Mouse (Mus musculus) mouse trophoblast stem cell (cell line): ENCODE data around the gene Zcchc7.
"Not testable (repeated sequence)": the region's sequence is repeated elsewhere in the genome, so short reads cannot be mapped to it uniquely, and the experiment has no call there.

ENCODE experiments used
- in situ Hi-C, 2 experiments: fragments of 300-500 bp; cut with MseI, MboI; formaldehyde crosslinking; loops; 2 replicates in 1 of 2; 3 replicates in 1 of 2; pipeline ENCODE4 v1.15.1; 2025

Zcchc7 gene

DNA sequence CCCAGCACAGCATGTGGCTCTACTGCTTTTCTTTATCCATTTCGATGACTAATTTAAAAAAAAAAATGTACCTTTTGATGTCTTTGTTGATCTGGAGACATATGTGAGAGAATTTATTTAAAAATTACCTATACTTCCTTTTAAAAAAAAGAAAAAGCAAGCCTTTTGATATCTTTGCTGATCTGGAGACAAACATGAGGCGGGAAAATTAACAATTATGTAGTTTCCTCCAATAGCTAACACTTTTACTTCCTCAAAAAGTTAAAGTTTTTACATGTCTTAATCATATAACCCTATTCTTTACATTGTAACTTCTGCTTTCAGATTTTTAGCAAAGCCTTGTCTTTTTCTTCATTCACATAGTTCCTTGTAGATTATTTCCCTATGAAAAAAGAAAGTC, 155.2 kb downstream of the Zcchc7 start:
- in situ Hi-C loops, result no loop called here

GRCm38 (mm10) chr4:44917312-44917848, 161.7 kb downstream of the Zcchc7 start:
- in situ Hi-C loops, result no loop called here

DNA sequence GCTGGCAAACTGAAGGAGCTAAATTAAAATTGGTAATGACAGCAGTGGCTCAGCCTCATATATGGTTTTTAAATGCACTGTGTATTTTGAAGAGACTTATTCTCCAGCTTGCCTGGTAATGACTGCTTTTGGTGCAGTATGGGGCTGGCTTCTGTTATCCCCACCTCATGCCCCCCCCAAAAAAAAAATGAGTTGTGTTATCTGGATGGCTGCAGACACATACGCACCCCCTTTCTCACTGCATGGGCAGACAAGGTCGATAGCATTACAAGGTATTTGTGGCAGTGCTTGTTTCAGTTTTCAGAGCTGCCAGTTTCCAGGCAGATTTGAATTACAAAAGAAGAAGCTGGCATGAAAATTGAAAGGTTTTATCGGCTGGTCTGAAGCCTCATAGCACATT, 162.2 kb downstream of the Zcchc7 start:
- in situ Hi-C loops, result no loop called here

- in situ Hi-C loops, result no loop called here
Observed at GRCm38 (mm10) chr4:44920831-44921230, 165.2 kb downstream of the Zcchc7 start.

GRCm38 (mm10) chr4:44922466-44923128, 166.9 kb downstream of the Zcchc7 start:
- in situ Hi-C loops, result no loop called here

DNA sequence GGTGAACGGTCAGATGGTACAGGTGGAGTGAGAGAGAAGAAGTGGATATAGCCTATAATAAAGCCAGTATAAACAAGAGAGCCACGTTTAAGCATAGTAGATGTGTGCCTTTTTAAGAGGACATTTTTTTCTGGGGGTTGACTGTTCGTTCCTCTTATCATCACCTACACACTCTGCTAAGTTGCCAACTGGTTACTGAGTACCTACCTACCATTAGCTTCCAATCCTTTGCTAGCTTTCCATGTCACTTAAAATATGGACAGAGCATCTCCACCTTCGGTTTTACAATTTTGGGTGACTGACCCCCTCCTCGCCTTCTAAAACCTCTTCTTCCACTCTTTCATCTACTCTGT, 167.4 kb downstream of the Zcchc7 start:
- in situ Hi-C loops, result no loop called here

GRCm38 (mm10) chr4:44927934-44928333, 172.3 kb downstream of the Zcchc7 start:
- in situ Hi-C loops, result no loop called here

- in situ Hi-C loops, result no loop called here
Observed at GRCm38 (mm10) chr4:44928790-44929189, 173.1 kb downstream of the Zcchc7 start.

DNA sequence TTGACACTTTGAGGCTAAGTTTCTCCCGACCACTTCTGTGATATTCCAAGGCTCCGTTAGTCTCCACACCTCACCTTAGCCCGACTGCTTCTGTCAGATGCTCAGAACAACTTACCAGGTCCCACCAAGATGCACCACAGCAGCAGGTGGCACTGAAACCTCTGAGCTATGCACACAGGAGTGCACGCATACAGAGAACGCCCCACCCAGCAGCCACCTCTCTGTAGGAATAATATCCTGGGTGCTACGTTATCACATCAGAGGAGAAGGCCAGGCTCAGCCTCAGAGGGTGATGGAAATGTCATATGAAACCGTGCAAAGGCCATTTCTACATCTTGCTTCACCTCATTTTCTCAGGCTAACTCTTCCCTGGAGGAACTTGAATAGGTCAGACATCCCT, 174.7 kb downstream of the Zcchc7 start:
- in situ Hi-C loops, result no loop called here

GRCm38 (mm10) chr4:44931732-44932131, 176.1 kb downstream of the Zcchc7 start:
- in situ Hi-C loops, result no loop called here

DNA sequence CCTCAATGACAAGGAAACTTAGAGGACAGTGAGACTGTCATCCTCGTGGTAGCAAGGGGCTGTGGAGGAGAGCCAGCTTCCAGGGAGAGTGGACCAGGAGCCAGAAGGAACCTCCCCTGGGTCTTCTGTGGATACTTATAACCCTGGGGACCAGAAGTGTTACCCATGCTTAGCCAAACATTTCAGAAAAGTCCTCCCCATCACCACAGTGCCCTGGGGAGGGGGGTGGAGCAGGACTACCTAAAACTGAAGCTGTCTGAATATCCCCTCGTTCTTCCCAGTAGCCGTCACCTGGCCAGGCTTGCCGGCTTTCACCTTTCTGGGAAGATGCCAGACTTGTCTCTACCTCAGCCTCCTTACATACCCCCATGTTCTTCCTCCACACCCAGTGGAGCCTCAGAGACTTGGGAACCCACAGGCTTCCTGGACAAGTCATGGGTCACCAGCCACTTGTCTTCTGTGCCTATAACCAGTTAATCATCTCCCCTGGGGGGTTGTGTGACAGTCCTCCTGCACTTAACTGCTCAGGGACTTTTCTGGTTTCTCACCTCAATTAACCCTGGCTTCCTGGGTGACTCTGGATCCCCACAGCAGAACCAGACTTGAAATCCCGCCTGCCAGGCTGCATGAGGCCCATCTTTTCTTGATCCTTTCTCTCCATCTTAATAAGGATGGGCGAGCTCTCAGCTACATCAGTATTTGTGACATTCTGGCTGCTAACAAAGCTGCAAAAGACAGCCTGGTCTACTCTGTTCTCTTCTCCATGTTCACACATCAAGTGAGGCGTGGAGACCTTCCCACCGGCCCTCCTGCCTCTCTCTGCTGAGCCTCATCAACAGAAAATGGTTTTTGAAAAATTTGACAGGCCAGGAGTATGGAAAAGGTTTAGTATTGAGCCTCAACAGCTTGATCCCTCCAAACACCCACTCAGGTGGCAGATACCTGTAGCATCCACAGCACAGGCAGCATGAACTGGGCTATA, 183.0 kb downstream of the Zcchc7 start:
- in situ Hi-C loops, result no loop called here

DNA sequence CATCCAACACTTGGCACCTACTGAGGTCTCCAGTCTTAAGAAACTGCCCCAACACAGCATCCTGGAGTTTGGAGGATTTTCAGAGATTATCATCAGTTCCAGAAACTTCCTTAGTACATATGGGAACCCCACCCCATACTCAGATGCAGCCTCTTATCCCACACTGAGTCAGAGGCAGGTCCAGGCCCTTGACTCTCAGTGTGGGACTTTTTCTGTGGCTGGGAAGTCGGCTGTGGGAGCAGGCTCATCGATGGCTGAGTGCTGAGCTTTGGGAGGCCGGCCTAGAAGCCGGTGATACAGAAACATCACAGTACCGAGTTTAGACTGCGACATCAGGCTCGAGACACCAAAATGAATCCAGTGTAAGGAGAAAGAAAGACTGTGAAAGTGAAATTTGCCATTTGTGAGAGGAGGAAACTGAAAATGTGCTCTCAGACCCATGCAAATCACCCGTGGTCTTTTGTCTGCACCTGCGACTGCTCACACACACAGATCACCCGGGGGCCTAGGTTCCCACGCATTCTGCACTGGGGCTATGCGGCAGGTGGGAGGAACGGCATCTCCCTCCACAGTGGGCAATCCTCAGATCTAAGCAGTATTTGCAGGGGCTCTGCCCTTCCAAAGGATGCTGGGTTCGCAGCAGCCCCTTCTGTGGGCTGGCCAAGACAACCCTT, 184.0 kb downstream of the Zcchc7 start:
- in situ Hi-C loops, result no loop called here

GRCm38 (mm10) chr4:44940286-44940685, 184.6 kb downstream of the Zcchc7 start:
- in situ Hi-C loops, result no loop called here

DNA sequence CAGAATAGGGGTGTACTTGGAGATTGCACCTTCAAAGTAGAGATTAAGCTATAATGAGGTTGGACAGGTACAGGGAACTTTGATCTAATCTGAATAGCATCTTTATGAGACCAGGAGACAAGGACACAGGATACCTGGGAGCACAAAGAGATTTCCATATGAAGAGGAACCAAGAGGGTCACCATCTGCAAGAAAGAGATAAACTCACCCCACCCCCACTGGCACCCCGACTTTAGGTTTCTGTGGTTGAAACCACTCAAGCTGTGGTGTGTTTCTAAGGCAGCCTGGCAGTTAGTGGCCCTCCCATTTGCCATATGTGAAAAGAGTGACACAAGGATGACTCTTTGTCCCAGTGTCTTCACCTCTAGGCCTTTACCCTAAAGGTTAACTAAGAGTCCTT, 186.6 kb downstream of the Zcchc7 start:
- in situ Hi-C loops, result no loop called here

GRCm38 (mm10) chr4:44943480-44943879, 187.8 kb downstream of the Zcchc7 start:
- in situ Hi-C loops, result no loop called here

DNA sequence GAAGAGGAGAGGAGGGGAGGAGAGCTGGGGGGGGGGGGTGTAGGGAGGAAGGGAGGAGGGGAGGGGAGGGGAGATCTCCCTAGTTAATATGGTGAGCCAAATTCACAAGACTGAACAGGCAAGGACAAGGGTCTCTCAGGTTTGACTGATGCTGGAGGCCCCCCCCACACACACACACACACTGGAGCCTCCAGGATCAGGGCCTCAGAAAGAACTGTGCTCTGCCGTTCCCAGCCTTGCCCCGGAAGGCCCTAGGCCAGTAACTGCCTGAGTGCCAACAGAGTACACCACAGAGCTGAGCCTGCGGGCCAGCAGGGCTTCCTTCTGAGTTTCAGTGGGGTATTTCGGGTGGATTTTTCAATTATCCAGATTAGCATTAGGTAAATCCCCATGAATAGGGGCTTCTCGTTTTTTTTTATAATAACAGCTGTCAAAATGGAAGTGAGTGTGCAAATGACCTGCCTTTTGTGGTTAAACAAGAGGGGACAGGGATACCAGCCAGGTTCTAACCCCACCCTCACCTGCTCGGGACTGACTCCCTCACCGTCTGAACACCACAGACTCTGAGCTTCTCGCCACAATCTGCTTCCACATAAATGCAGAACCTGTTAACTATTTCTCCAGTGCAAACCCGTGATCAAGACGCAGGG, 188.9 kb downstream of the Zcchc7 start:
- in situ Hi-C loops, result no loop called here

DNA sequence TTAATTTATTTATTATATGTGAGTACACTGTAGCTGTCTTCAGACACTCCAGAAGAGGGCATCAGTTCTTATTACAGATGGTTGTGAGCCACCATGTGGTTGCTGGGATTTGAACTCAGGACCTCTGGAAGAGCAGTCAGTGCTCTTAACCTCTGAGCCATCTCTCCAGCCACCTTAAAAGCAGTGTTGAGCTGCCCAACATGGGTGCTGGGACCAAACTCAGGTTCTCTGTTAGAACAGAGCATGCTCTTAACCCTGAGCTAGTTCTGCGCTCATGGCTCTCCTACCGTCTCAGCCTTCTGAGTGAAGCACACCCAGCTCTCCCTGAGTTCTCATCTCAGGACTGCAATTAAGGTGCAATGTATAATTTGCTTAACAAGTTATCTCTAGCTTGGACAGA, 190.4 kb downstream of the Zcchc7 start:
- in situ Hi-C loops, result not testable (repeated sequence)

DNA sequence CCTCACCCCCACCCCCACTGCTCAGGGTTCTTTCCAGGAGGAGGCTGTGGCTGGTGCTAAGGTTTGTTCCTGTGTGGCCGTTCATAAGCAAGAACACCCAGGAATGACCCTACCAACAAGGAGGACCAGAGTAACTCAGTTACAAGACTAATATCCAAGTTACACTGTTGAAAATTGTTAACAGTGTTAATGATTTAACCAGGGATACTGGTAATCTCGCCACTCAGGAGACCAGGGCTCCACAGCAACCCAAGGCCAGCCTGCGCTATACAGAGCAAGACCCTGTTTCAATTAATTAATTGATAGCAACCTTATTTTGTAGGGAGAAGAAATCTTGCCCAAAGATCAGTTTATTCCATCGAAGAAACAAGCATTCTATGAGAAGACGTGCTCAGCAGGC, 191.8 kb downstream of the Zcchc7 start:
- in situ Hi-C loops, result no loop called here

DNA sequence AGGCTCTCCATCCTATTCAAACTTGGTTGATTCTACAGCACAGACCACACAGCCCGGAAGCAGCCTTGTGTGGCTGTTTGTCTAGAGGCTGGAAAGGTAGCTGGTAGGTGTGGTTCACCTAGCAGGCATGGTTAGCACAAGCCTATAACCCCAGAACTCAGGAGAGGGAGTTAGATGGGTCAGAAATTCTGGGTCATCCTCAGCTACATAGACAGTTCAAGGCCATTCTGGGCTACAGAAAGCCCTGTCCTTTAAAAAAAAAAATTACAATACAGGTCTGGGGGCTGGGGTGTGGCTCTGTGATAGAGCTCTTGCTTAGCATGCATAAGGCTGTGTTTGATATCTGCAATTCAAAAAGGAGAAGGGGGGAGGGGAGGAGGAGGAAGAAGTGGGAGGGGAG, 192.6 kb downstream of the Zcchc7 start:
- in situ Hi-C loops, result no loop called here

DNA sequence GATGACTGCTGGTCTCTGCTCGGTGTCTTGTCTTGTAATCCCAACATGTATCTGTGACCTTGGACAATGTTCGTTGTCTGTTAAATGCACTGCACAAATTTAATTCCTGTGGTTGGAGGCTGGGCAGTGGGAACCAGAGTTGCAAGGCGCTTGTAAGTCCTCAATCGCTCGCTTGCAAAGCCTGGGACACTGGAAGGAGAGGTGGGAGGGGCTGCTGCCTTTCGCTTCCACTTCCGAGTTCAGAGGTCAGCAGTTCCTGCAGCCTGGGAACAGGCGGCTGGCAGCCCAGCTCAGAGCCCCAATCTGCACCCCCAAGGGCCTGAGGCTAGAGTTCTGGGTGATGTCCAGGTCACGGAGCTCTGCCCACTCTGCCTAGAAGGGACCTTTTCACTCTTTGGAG, 197.4 kb downstream of the Zcchc7 start:
- in situ Hi-C loops, result no loop called here

- in situ Hi-C loops, result no loop called here
Observed at GRCm38 (mm10) chr4:44958776-44959175, 203.1 kb downstream of the Zcchc7 start.

DNA sequence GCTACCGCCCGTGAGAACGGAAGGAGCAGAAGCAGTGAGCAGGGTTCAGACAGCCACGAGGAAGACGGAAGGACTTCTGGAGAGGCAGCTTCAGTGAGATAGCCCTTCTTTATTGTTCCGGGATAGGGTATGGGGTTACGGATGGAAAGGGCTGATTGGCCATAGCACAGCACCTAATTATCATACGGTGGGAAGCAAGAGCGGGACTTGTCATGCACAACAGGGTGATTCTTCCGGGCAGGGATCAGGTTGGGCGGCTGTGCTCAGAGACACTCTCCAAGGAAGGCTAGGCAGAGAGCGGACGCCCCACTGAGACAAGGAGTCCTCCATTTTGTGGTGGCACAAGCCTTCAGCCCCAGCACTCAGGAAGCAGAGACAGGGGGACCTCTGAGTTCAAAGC, 203.5 kb downstream of the Zcchc7 start:
- in situ Hi-C loops, result no loop called here
